Mouse (Mus musculus) ES-E14 (cell line): ENCODE results near the gene Dlat. TPM values are rescaled to one million over a fixed set of nuclear protein-coding genes. Genes with fewer than 3 reads are reported as not detected.

Experiments used
- DNase-seq: peaks from one replicate; pipeline ENCODE4 v3.0.0-alpha.2; 2013; ENCODE audit warnings: low read depth, low spot score
- H3K27ac ChIP-seq: 2 replicates; pipeline ENCODE4 v1.5.1; 2012; ENCODE audit warnings: low read depth, mild to moderate bottlenecking, low read length, moderate library complexity, mixed read lengths; ENCODE audit not compliant: poor library complexity, insufficient read depth, severe bottlenecking
- H3K36me3 ChIP-seq: 2 replicates; pipeline ENCODE4 v1.6.1; 2012; ENCODE audit warnings: mild to moderate bottlenecking, low read length, moderate library complexity, mixed read lengths; ENCODE audit not compliant: control insufficient read depth, poor library complexity, insufficient read depth, severe bottlenecking
- H3K4me1 ChIP-seq, 2 experiments: fragments of 150-350 bp in 1 of 2; sonication (generic) in 1 of 2; 2 replicates each; pipeline ENCODE4 v1.6.1; 2012; ENCODE audit warnings: low read length in 2 of 2, mild to moderate bottlenecking in 1 of 2, mixed read lengths in 1 of 2; ENCODE audit not compliant: control insufficient read depth in 2 of 2, insufficient read depth in 2 of 2, poor library complexity in 1 of 2
- H3K4me3 ChIP-seq, 2 experiments: fragments of 150-350 bp in 1 of 2; sonication (generic) in 1 of 2; 2 replicates each; pipeline ENCODE4 v1.5.1; 2012; ENCODE audit warnings: low read length in 2 of 2, low read depth in 1 of 2, mild to moderate bottlenecking in 1 of 2, mixed read lengths in 1 of 2; ENCODE audit not compliant: insufficient read depth in 1 of 2, poor library complexity in 1 of 2, severe bottlenecking in 1 of 2
- H3K9ac ChIP-seq: 2 replicates; pipeline ENCODE4 v1.6.1; 2012; ENCODE audit warnings: low read depth, mild to moderate bottlenecking, low read length, mixed read lengths; ENCODE audit not compliant: poor library complexity, insufficient read depth, severe bottlenecking
- H3K9me3 ChIP-seq: fragments of 150-350 bp; sonication (generic); 2 replicates; pipeline ENCODE4 v1.6.1; 2012; ENCODE audit warnings: low read depth, mild to moderate bottlenecking, low read length; ENCODE audit not compliant: control insufficient read depth, insufficient read depth
- CHD2 ChIP-seq: IDR thresholded peaks from 2 replicates; pipeline ENCODE4 v1.6.1; 2014; ENCODE audit warnings: mild to moderate bottlenecking, low read depth, low read length, inconsistent platforms
- HCFC1 ChIP-seq: IDR thresholded peaks from 2 replicates; pipeline ENCODE4 v1.6.1; 2012; ENCODE audit warnings: low read length, inconsistent platforms, borderline replicate concordance; ENCODE audit not compliant: insufficient read depth
- MAFK ChIP-seq: IDR thresholded peaks from 2 replicates; pipeline ENCODE4 v1.6.1; 2014; ENCODE audit warnings: mild to moderate bottlenecking, low read depth, low read length, inconsistent platforms; ENCODE audit not compliant: insufficient read depth
- ZC3H11A ChIP-seq: IDR thresholded peaks from 2 replicates; pipeline ENCODE4 v1.6.1; 2012; ENCODE audit warnings: low read depth, mild to moderate bottlenecking, inconsistent platforms, low read length, borderline replicate concordance
- ZNF384 ChIP-seq: IDR thresholded peaks from 2 replicates; pipeline ENCODE4 v1.6.1; 2012; ENCODE audit warnings: low read depth, low read length, inconsistent platforms
- in situ Hi-C, 2 experiments: fragments of 600-800 bp; cut with MboI; formaldehyde crosslinking; loops; one replicate each; pipeline ENCODE4 v1.15.1; 2025; ENCODE audit warnings: low sequenced_read_pairs in 2 of 2, inconsistent platforms in 1 of 2; ENCODE audit not compliant: unreplicated experiment in 2 of 2
- total RNA-seq: library from RNA; depleted of rRNA; stranded (reverse); fragments of 300-350 nt; gene quantifications from 2 replicates; pipeline ENCODE4 v1.2.3, GENCODE M21; 2012

Dlat gene
- total RNA-seq, 1 experiment = 46.3 TPM

DNA sequence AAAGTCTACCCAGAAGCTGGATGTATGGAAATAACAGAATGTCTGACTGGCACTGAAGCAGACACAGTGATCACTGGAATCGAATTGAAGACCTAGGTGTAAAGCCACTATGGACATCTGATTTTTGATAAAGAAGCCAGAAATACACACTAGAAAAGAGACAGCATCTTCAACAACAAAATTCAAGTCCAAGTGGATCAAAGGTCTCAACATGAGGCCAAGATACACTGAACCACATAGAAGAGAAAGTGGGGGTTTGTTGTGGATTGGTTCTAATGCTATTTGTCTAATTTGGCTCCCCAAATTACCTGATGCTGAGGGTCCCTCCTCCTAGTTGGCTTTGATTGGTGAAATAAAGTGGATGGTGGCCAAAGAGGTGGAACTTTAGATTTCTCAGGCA, 19.8 kb upstream of the Dlat start:
- Histone ChIP-seq H3K27ac (no peak overlapping the region), H3K9ac (no peak overlapping the region), H3K9me3 (no peaks in the 10 kb centered on the region), H3K4me1 (peaks cover 0 to 2% of the 10 kb centered on the region in 2 experiments; a peak in 1 of 4 replicates), H3K4me3 (no peak overlapping the region), H3K36me3 (no peaks in the 10 kb centered on the region)
- in situ Hi-C loops = no loop called here
- no peak for DNase-seq
- TF ChIP-seq CHD2 = no peak
- TF ChIP-seq HCFC1 = no peak
- no peak for TF ChIP-seq ZNF384
- no peak for TF ChIP-seq ZC3H11A

DNA sequence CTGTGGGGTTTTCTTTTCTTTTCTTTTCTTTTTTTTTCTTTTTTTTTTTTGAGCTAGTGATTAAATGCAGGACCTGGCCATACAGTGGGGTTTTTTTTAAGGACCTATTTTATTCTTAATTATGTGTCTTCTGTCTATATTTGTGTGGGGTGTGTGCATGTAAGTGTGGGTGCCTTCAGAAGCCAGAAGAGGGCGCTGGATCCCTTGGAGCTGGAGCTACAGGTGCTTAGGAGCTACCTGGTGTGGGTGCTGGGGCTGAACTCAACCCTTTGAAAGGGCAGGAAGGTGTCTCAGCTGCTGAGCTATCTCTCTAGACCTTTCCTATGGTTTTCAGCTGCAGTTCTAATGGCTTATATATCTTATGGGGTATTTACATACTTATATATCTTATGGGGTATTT, 15.2 kb upstream of the Dlat start:
- DNase-seq = peak; percentile 52
- no peak overlapping the region for H3K27ac ChIP-seq
- peaks cover 0 to 4% of the 10 kb centered on the region in 2 experiments; a peak in 1 of 4 replicates for H3K4me1 ChIP-seq
- TF ChIP-seq ZC3H11A (0 out of 2 replicates have a peak, but pooled peaks have one; percentile 41), MAFK (no peak)
- no peaks in the 10 kb centered on the region for H3K9me3 ChIP-seq
- H3K4me3 ChIP-seq = no peak overlapping the region
- H3K9ac ChIP-seq = no peak overlapping the region
- H3K36me3 ChIP-seq = no peaks in the 10 kb centered on the region
- in situ Hi-C loops = no loop called here

DNA sequence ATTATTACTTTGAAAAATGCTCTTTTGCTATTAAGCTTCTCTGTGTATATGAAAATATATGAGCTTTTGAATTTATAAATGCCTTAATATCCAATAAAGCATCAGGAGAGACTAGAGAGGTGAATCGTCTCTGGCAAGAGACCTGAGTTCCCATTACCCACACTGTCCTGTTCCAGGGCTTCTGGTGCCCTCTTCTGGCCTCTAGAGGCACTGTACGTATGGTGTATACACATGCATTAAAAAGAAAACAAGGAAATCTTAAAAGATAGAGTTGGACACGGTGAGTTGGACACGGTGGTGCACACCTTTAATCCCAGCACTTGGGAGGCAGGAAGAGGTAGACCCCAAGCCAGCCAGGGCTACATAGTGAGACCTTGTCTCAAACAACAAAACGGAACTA, 11.1 kb upstream of the Dlat start:
- TF ChIP-seq ZNF384 (no peak), ZC3H11A (peak; percentile 20; the same call in 1 of the 2 replicates)
- DNase-seq = peak; percentile 78
- Histone ChIP-seq H3K9ac (no peak overlapping the region), H3K4me1 (peaks cover 0 to 4% of the 10 kb centered on the region in 2 experiments; a peak in 1 of 4 replicates), H3K27ac (no peak overlapping the region), H3K36me3 (no peaks in the 10 kb centered on the region), H3K4me3 (no peak overlapping the region), H3K9me3 (no peaks in the 10 kb centered on the region)
- in situ Hi-C loops = no loop called here

DNA sequence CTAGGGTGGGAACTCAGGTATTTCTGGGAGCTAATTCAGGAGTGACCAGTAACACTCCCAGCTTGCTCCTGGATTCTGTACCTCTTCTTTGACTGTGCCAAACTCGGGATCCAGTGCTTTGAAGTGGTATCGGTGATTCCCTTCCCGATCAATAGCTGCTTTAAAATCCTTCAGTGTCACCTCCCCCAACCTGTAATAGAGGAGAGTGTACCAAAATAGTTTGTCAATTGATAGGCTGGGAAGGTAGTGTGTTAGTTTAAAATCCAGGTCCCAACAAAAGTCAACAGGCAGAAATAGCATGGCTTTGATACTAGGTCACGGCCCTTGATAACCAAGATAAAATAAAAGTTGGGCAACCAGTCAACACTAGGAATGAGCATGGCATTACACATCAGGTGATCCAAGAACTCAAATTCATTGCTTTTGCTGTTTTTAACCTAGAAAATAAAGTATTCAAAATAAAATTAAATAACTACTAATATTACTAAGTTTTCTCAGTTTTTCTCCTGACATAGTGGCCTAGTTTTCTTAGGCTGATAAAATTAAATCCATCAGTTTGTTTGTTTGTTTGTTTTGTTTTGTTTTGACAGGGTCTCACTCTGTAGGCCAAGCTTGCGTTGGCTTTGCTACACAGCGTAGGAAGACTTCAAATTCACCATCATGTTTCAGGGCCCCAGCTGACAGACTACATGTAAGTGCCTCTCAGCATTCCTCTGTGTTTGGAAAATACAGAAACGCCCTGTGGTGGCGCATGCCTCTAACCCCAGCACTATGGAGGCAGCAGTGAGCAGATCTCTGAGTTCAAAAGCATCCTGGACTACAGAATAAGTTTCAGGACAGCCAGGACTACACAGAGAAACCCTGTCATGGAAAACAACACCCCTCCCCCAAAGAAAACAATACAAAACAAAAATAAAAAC, 8.3 kb upstream of the Dlat start:
- in situ Hi-C loops = no loop called here
- TF ChIP-seq CHD2 (no peak), ZC3H11A (no peak), MAFK (no peak), HCFC1 (no peak), ZNF384 (no peak)
- no peaks in the 10 kb centered on the region for H3K9me3 ChIP-seq

DNA sequence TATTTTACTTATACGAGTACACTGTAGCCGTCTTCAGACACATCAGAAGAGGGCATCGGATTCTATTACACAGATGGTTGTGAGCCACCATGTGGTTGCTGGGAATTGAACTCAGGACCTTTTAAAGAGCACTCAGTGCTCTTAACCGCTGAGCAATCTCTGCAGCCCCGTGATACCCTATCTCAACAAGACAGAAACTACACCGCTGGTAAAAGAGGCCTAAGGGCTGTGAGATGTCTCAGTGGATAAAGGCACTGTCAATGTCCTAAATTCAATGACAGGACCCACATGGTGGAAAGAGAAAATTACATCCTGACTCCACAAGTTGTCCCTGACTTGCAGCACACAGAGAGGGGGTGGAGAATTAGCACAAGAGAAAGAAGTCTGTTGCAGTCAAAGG, 6.9 kb upstream of the Dlat start:
- H3K4me1 ChIP-seq = peaks cover 0 to 4% of the 10 kb centered on the region in 2 experiments; a peak in 1 of 4 replicates
- H3K9ac ChIP-seq = no peak overlapping the region
- H3K36me3 ChIP-seq = no peaks in the 10 kb centered on the region
- in situ Hi-C loops = no loop called here
- H3K4me3 ChIP-seq = no peak overlapping the region
- no peaks in the 10 kb centered on the region for H3K9me3 ChIP-seq
- no peak for TF ChIP-seq HCFC1
- no peak for TF ChIP-seq ZC3H11A
- no peak for TF ChIP-seq MAFK
- TF ChIP-seq CHD2 = no peak
- no peak for TF ChIP-seq ZNF384
- DNase-seq = no peak
- H3K27ac ChIP-seq = no peak overlapping the region

More for the DNA sequence above, 8.3 kb upstream of the Dlat start:
- no peak overlapping the region for H3K27ac ChIP-seq
- H3K4me3 ChIP-seq = no peak overlapping the region
- no peak for DNase-seq
- no peaks in the 10 kb centered on the region for H3K36me3 ChIP-seq
- H3K4me1 ChIP-seq = peaks cover 0 to 4% of the 10 kb centered on the region in 2 experiments; a peak in 1 of 4 replicates
- no peak overlapping the region for H3K9ac ChIP-seq
